Mouse (Mus musculus) midbrain, embryonic 10.5 days (tissue): ENCODE results near the gene Prkce. TPM values are rescaled to one million over a fixed set of nuclear protein-coding genes. Genes with fewer than 3 reads are reported as not detected.

ENCODE experiments used
- DNase-seq: peaks from one replicate; pipeline ENCODE4 v3.0.0-alpha.2; 2017; ENCODE audit warnings: low spot score
- H3K27ac ChIP-seq: fragments of 300-500 bp; sonication (generic); replicated peaks from 2 replicates; pipeline ENCODE4 v1.5.1; 2016; ENCODE audit warnings: mild to moderate bottlenecking
- H3K27me3 ChIP-seq: fragments of 300-500 bp; sonication (generic); 2 replicates; pipeline ENCODE4 v1.6.1; 2016; ENCODE audit warnings: low read depth, mild to moderate bottlenecking; ENCODE audit not compliant: poor library complexity, severe bottlenecking
- H3K36me3 ChIP-seq: fragments of 300-500 bp; sonication (generic); 2 replicates; pipeline ENCODE4 v1.6.1; 2016; ENCODE audit warnings: mild to moderate bottlenecking, moderate library complexity
- H3K4me1 ChIP-seq: fragments of 300-500 bp; sonication (generic); 2 replicates; pipeline ENCODE4 v1.6.1; 2016
- H3K4me3 ChIP-seq: fragments of 300-500 bp; sonication (generic); 2 replicates; pipeline ENCODE4 v1.5.1; 2016; ENCODE audit warnings: mild to moderate bottlenecking, moderate library complexity
- H3K9me3 ChIP-seq: fragments of 300-500 bp; sonication (generic); replicated peaks from 2 replicates; pipeline ENCODE4 v1.6.1; 2016; ENCODE audit warnings: mild to moderate bottlenecking
- WGBS: fragments of 180-500 bp; shearing (Covaris S2); methylation state at CpG from one replicate; pipeline ENCODE4 v1.1.7; 2016; 5-methylcytosine and 5-hydroxymethylcytosine counted together
- polyA plus RNA-seq: library from polyadenylated mRNA; unstranded; fragments of >200 nt; fragmentation: Nextera tagmentation; extraction: Ambion mirVana; gene quantifications from 2 replicates; pipeline ENCODE4 v1.2.1, GENCODE M21; 2016

Gene Prkce
- polyA plus RNA-seq, 1 experiment from 2014 or later: 2.9 TPM

DNA sequence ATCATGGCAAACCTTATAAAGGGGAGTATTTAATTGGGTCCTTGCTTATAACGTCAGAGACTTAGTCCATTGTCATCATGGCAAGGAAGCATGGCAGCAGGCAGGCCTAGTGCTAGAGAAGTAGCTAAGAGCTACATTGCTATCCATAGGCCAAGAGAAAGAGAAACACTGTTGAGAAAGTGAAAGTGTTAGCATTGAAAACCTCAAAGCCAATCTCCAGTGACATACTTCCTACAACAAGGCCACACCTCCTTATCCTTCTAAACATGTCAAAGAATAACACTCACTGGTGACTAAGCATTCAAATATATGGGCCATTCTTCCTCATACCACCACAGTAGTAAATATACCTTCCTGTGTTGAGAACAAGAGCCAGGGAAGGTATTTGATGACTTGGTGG, 20.2 kb downstream of the Prkce start:
- Histone ChIP-seq H3K27ac (no peak overlapping the region), H3K9me3 (no peaks in the 10 kb centered on the region), H3K36me3 (no peaks in the 10 kb centered on the region), H3K4me3 (no peak overlapping the region), H3K27me3 (no peaks in the 10 kb centered on the region), H3K4me1 (peaks cover 19% of the 10 kb centered on the region)
- 82% methylated on average over 1 of the region's 1 CpGs for WGBS
- no peak for DNase-seq

GRCm38 (mm10) chr17:86193979-86194378, 26.4 kb downstream of the Prkce start:
- WGBS: 91% methylated on average over 6 of the region's 6 CpGs
- H3K27ac ChIP-seq: no peak overlapping the region
- DNase-seq: no peak
- no peaks in the 10 kb centered on the region for H3K36me3 ChIP-seq
- no peaks in the 10 kb centered on the region for H3K27me3 ChIP-seq
- H3K4me3 ChIP-seq: no peak overlapping the region
- no peaks in the 10 kb centered on the region; the same call in 1 of the 2 replicates for H3K4me1 ChIP-seq
- H3K9me3 ChIP-seq: no peaks in the 10 kb centered on the region

DNA sequence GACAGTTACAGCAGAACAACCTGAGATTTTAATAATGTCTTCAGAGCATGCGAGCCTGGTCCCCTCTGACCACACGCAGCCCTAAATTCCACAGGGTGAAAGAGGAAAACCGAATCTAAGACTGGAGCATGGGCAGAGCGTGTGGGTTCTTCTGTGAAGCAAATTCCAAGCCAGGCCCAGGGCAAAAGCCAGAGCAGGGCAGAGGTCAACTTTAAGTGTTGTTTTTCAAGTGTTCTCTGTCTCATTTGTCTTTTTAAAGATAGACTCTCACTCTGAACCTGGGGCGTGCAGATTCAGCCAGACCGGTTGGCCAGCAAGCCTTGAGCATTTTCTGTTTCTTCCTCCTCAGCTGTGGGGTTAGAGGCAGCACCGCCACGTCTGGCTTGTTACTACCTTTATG, 27.3 kb downstream of the Prkce start:
- Histone ChIP-seq H3K36me3 (no peaks in the 10 kb centered on the region), H3K27ac (no peak overlapping the region), H3K27me3 (no peaks in the 10 kb centered on the region), H3K9me3 (no peaks in the 10 kb centered on the region), H3K4me1 (no peaks in the 10 kb centered on the region; the same call in 1 of the 2 replicates), H3K4me3 (no peak overlapping the region)
- no peak for DNase-seq
- 89% methylated on average over 8 of the region's 8 CpGs for WGBS

DNA sequence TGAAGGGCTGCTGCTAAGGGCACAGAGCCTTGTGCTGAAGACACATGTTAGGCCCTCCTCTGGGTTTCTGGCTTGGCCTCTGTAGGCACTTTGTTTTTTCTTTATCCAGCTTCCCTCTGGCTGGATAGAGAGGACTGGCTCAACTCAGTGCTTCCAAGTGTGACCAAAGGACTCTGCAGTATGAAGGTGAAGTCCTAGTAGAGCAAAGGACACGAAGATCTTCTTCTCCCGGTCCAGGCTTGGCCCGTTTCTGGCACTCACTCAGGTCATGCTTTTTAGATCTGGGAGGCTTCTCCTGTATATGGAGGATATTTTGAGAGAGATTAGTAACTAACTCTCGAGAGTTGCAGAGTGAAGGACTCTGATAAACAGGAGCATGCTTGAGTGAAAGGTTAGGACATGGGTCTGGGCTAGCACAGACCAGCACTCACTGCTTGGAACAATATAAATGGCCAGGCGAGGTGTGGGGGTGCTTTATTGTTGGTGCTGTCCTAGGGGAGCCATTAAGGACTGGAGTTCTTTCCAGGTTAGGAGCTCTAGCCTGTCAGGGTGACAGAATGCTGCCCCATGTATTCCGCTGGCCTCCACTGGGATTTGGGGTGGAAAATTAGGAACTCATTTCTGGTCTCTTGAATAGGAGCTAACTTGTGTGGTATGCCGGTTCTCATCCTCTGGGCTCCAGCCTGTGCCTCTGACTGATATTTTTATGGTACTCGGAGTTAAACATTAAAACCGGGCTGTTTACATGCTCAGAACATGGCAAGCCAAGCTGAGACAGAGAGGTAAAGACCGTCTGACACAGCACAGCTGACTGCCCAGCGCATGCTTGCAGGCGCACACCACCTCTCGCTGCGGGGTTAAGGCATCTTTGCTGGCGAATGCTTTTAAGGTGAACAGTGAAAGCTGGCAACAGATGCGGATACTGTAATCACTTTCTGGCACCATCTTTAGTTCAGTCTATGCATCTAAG, 31.2 kb downstream of the Prkce start:
- H3K4me1 ChIP-seq: no peaks in the 10 kb centered on the region; the same call in 1 of the 2 replicates
- no peaks in the 10 kb centered on the region for H3K36me3 ChIP-seq
- no peaks in the 10 kb centered on the region for H3K27me3 ChIP-seq
- no peak for DNase-seq
- no peak overlapping the region for H3K27ac ChIP-seq
- 92% methylated on average over 16 of the region's 16 CpGs for WGBS
- no peaks in the 10 kb centered on the region for H3K9me3 ChIP-seq
- no peak overlapping the region for H3K4me3 ChIP-seq

- no peak overlapping the region for H3K4me3 ChIP-seq
- H3K4me1 ChIP-seq: no peaks in the 10 kb centered on the region; the same call in 1 of the 2 replicates
- no peak for DNase-seq
- no peaks in the 10 kb centered on the region for H3K36me3 ChIP-seq
- no peak overlapping the region for H3K27ac ChIP-seq
- H3K9me3 ChIP-seq: no peaks in the 10 kb centered on the region
- WGBS: 90% methylated on average over 7 of the region's 7 CpGs
- H3K27me3 ChIP-seq: no peaks in the 10 kb centered on the region
Measured at GRCm38 (mm10) chr17:86201981-86202380, 34.4 kb downstream of the Prkce start.

- Histone ChIP-seq H3K36me3 (no peaks in the 10 kb centered on the region), H3K27ac (no peak overlapping the region), H3K27me3 (no peaks in the 10 kb centered on the region), H3K9me3 (no peaks in the 10 kb centered on the region), H3K4me1 (no peaks in the 10 kb centered on the region), H3K4me3 (no peak overlapping the region)
- 90% methylated on average over 6 of the region's 6 CpGs for WGBS
- no peak for DNase-seq
Measured at GRCm38 (mm10) chr17:86202972-86203371, 35.4 kb downstream of the Prkce start.

GRCm38 (mm10) chr17:86203531-86204450, 36.2 kb downstream of the Prkce start:
- 76% methylated on average over 20 of the region's 20 CpGs for WGBS
- H3K9me3 ChIP-seq: no peaks in the 10 kb centered on the region
- DNase-seq: no peak
- no peaks in the 10 kb centered on the region for H3K27me3 ChIP-seq
- no peak overlapping the region for H3K4me3 ChIP-seq
- H3K27ac ChIP-seq: no peak overlapping the region
- no peaks in the 10 kb centered on the region for H3K4me1 ChIP-seq
- H3K36me3 ChIP-seq: no peaks in the 10 kb centered on the region

GRCm38 (mm10) chr17:86206289-86206688, 38.7 kb downstream of the Prkce start:
- Histone ChIP-seq H3K4me3 (no peak overlapping the region), H3K27ac (no peak overlapping the region), H3K4me1 (no peaks in the 10 kb centered on the region), H3K27me3 (no peaks in the 10 kb centered on the region), H3K9me3 (no peaks in the 10 kb centered on the region), H3K36me3 (no peaks in the 10 kb centered on the region)
- no peak for DNase-seq
- WGBS: 93% methylated on average over 8 of the region's 8 CpGs

DNA sequence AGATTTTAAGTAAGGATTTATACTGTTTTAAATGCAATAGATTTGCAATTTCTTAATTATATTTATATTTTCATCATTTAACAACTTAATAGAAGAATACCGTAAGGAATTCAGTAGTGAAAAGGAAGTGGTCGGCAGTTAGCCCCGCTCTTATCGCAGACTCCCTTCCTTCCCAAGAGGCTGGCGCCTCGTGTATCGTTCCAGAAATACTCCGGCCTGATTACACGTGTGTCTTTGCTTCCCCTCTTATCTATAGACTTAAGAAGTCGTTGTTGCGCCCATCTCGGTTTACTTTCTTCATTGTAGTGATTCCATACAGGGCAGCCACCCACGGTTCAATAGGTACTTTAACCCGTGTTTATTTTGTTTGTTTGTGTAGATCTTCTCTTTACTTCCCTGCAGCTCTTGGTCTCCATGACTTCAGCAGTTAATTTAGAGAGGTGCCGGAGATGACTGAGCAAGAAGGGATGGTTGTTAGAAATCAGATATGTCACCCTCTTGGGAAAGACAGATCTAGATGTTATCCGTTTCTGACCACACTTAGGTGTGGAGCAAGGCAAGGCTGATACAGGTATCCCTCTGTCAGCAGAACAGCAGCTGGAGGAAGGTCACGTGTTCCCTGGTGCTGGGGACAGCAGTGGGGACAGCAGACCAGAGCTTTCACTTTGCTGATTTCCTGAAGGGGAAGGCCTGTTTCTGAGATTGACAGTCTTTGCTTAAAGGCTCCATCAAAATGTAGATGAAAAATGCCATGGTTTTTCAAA, 40.7 kb downstream of the Prkce start:
- DNase-seq: no peak
- Histone ChIP-seq H3K4me1 (no peaks in the 10 kb centered on the region), H3K4me3 (no peak overlapping the region), H3K27me3 (no peaks in the 10 kb centered on the region), H3K9me3 (no peaks in the 10 kb centered on the region), H3K36me3 (no peaks in the 10 kb centered on the region), H3K27ac (no peak overlapping the region)
- 88% methylated on average over 17 of the region's 17 CpGs for WGBS

GRCm38 (mm10) chr17:86208821-86209186, 41.2 kb downstream of the Prkce start:
- Histone ChIP-seq H3K27ac (no peak overlapping the region), H3K9me3 (no peaks in the 10 kb centered on the region), H3K4me3 (no peak overlapping the region), H3K27me3 (no peaks in the 10 kb centered on the region), H3K4me1 (no peaks in the 10 kb centered on the region), H3K36me3 (no peaks in the 10 kb centered on the region)
- WGBS: 96% methylated on average over 5 of the region's 5 CpGs
- no peak for DNase-seq

DNA sequence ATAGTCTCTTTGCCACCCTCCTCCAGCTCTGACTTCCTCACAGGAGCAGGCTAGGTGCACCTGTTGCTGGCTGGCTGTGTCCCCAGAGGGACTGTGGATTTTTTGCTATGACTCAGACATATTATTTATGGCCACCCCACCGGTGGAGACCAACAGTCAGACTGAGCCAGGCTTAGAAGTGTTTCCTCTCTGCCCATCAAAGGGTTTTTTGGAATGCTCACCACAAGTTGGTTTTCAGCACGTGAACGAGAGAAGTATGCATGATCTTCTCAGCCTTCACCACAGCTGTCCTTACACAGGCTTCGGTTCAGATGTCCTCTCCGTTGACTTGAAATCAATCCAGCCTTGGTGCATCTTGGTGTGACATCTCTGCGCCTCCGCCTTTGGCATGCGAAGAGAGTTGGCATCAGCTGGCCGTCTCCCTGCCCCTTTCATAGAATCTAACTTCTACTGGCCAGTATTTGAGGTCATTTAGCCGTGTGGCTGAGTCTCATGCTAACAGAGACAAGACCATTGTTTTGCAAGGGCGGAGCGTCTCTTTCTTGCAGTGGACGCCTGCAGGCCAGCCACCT, 42.2 kb downstream of the Prkce start:
- no peak overlapping the region for H3K4me3 ChIP-seq
- 82% methylated on average over 13 of the region's 13 CpGs for WGBS
- H3K9me3 ChIP-seq: no peaks in the 10 kb centered on the region
- no peak overlapping the region for H3K27ac ChIP-seq
- DNase-seq: no peak
- H3K27me3 ChIP-seq: no peaks in the 10 kb centered on the region
- H3K36me3 ChIP-seq: no peaks in the 10 kb centered on the region
- peaks cover 4% of the 10 kb centered on the region; the same call in 1 of the 2 replicates for H3K4me1 ChIP-seq

GRCm38 (mm10) chr17:86212204-86212603, 44.6 kb downstream of the Prkce start:
- Histone ChIP-seq H3K36me3 (no peaks in the 10 kb centered on the region), H3K27me3 (no peaks in the 10 kb centered on the region), H3K27ac (no peak overlapping the region), H3K9me3 (no peaks in the 10 kb centered on the region), H3K4me3 (no peak overlapping the region), H3K4me1 (peaks cover 4% of the 10 kb centered on the region; the same call in 1 of the 2 replicates)
- no peak for DNase-seq
- 96% methylated on average over 3 of the region's 3 CpGs for WGBS
